Mouse (Mus musculus) liver, embryonic 14.5 days (tissue): ENCODE data around the gene Gm11034.

Experiments
- CTCF ChIP-seq: IDR thresholded peaks from 2 replicates; pipeline ENCODE4 v1.5.1; 2016; ENCODE audit warnings: antibody characterized with exemption, low read depth, control low read depth
- EP300 ChIP-seq: IDR thresholded peaks from 2 replicates; pipeline ENCODE4 v1.6.1; 2016; ENCODE audit warnings: antibody characterized with exemption, low read depth

DNA sequence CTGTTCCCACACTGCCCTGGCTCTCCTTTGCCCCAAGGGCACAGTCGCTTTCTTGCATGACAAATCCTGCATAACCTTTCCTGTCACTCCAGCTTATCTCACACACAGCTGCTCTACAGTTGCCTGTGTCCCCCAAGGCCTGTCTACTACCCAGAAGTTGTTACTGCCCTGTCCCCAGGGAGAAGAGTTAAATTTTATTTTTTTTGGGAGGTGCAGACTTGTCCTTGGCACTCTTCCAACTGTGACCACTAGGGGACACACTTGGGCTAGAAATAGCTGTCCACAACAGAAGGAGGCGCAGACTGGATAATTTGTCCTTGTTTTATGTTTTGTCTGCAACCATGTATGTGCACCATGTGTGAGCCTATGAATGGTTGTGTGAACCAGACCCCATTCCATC lies 47.6 kb upstream of the Gm11034 start:
- TF ChIP-seq CTCF (peak; percentile 89), EP300 (no peak)
